Mouse (Mus musculus): Measurements from ENCODE around the gene Grk5.

GRCm38 (mm10) chr19:60889714-60890315, at the start of gene Grk5:
- no peak for TF ChIP-seq CTCF (IDR thresholded peaks at IDR 0.05; ENCODE audit: low read depth, low read length)
- TF ChIP-seq GATA1 (IDR thresholded peaks at IDR 0.05; ENCODE audit: borderline replicate concordance, low read length), result no peak
